Mouse (Mus musculus) hindbrain, postnatal 0 days (tissue): Measurements from ENCODE around the gene 1700125H20Rik. TPM values are rescaled to one million over a fixed set of nuclear protein-coding genes. Genes with fewer than 3 reads are reported as not detected.

Source experiments
- ATAC-seq: fragments of 200-750 bp; cut with Nextera tagmentation; 2 replicates; pipeline ENCODE4 v1.8.0; 2017; ENCODE audit warnings: mild to moderate bottlenecking, moderate TSS enrichment, moderate library complexity
- DNase-seq: peaks from one replicate; pipeline ENCODE4 v3.0.0-alpha.2; 2015; ENCODE audit warnings: low spot score
- H3K27ac ChIP-seq: fragments of 300-500 bp; sonication (generic); 2 replicates; pipeline ENCODE4 v1.5.1; 2014; ENCODE audit warnings: mild to moderate bottlenecking
- H3K27me3 ChIP-seq: fragments of 300-500 bp; sonication (generic); 2 replicates; pipeline ENCODE4 v1.6.1; 2014; ENCODE audit warnings: low read length, mixed read lengths; ENCODE audit not compliant: insufficient read depth
- H3K36me3 ChIP-seq: fragments of 300-500 bp; sonication (generic); 2 replicates; pipeline ENCODE4 v1.6.1; 2014; ENCODE audit warnings: low read length, mixed read lengths; ENCODE audit not compliant: insufficient read depth
- H3K4me1 ChIP-seq: fragments of 300-500 bp; sonication (generic); 2 replicates; pipeline ENCODE4 v1.6.1; 2014; ENCODE audit warnings: antibody characterized with exemption, low read length, mixed read lengths; ENCODE audit not compliant: insufficient read depth
- H3K4me2 ChIP-seq: fragments of 300-500 bp; sonication (generic); 2 replicates; pipeline ENCODE4 v1.6.1; 2014; ENCODE audit warnings: low read depth, mild to moderate bottlenecking, low read length, moderate library complexity, mixed read lengths
- H3K4me3 ChIP-seq: fragments of 300-500 bp; sonication (generic); 2 replicates; pipeline ENCODE4 v1.5.1; 2014; ENCODE audit warnings: low read length
- H3K9ac ChIP-seq: fragments of 300-500 bp; sonication (generic); replicated peaks from 2 replicates; pipeline ENCODE4 v1.6.1; 2014; ENCODE audit warnings: mild to moderate bottlenecking, low read length, moderate library complexity, mixed read lengths
- H3K9me3 ChIP-seq: fragments of 300-500 bp; sonication (generic); 2 replicates; pipeline ENCODE4 v1.6.1; 2016; ENCODE audit warnings: low read length, mixed read lengths
- CTCF ChIP-seq: IDR thresholded peaks from 2 replicates; pipeline ENCODE4 v1.5.1; 2016; ENCODE audit warnings: antibody characterized with exemption, control low read depth, low read depth
- WGBS: fragments of 180-500 bp; shearing (Covaris S2); extraction: QIAGEN DNeasy Blood & Tissue Kit; methylation state at CpG from one replicate; pipeline ENCODE4 v1.1.7; 2014; 5-methylcytosine and 5-hydroxymethylcytosine counted together
- polyA plus RNA-seq: library from polyadenylated mRNA; unstranded; fragments of >200 nt; fragmentation: Nextera tagmentation; extraction: Ambion mirVana; gene quantifications from 2 replicates; pipeline ENCODE4 v1.2.1, GENCODE M21; 2015
- total RNA-seq: library from RNA; depleted of rRNA; stranded (reverse); fragments of >200 nt; gene quantifications from 2 replicates; pipeline ENCODE4 v1.2.3, GENCODE M21; 2014

1700125H20Rik gene
- total and polyA plus RNA-seq, 2 experiments from 2014 or later = 1.9 TPM; not detected in 1

GRCm38 (mm10) chr11:85184082-85184481, 13.9 kb downstream of the 1700125H20Rik start:
- Histone ChIP-seq H3K4me3 (no peak overlapping the region), H3K4me1 (no peaks in the 10 kb centered on the region), H3K9ac (no peak overlapping the region), H3K9me3 (no peaks in the 10 kb centered on the region), H3K4me2 (no peak overlapping the region), H3K27me3 (no peaks in the 10 kb centered on the region), H3K27ac (no peak overlapping the region), H3K36me3 (no peaks in the 10 kb centered on the region; the same call in 1 of the 2 replicates)
- TF ChIP-seq CTCF = peak; percentile 46; the same call in 1 of the 2 replicates
- ATAC-seq (no peak), DNase-seq (peak; percentile 65)
- WGBS = 71% methylated on average over 5 of the region's 5 CpGs

- Histone ChIP-seq H3K9me3 (no peaks in the 10 kb centered on the region), H3K9ac (no peak overlapping the region), H3K36me3 (peaks cover 5% of the 10 kb centered on the region; the same call in 1 of the 2 replicates), H3K27ac (no peak overlapping the region), H3K4me3 (no peak overlapping the region), H3K4me2 (no peak overlapping the region), H3K4me1 (no peaks in the 10 kb centered on the region), H3K27me3 (no peaks in the 10 kb centered on the region)
- ATAC-seq = no peak
- no peak for DNase-seq
- whole genome bisulfite sequencing = 78% methylated on average over 6 of the region's 6 CpGs
- TF ChIP-seq CTCF = no peak
Measured at GRCm38 (mm10) chr11:85184839-85185238, 14.6 kb downstream of the 1700125H20Rik start.

- Histone ChIP-seq H3K27ac (no peak overlapping the region), H3K36me3 (peaks cover 31% of the 10 kb centered on the region), H3K9me3 (no peaks in the 10 kb centered on the region), H3K9ac (no peak overlapping the region), H3K4me1 (no peaks in the 10 kb centered on the region), H3K4me2 (no peak overlapping the region), H3K4me3 (no peak overlapping the region), H3K27me3 (no peaks in the 10 kb centered on the region)
- no peak for TF ChIP-seq CTCF
- DNase-seq (no peak), ATAC-seq (no peak)
- WGBS = 92% methylated on average over 4 of the region's 4 CpGs
Measured at GRCm38 (mm10) chr11:85189110-85189509, 18.9 kb downstream of the 1700125H20Rik start.

- H3K4me2 ChIP-seq = no peak overlapping the region
- ATAC-seq (no peak), DNase-seq (no peak)
- no peak overlapping the region for H3K4me3 ChIP-seq
- H3K36me3 ChIP-seq = peaks cover 45% of the 10 kb centered on the region
- H3K9ac ChIP-seq = no peak overlapping the region
- no peak overlapping the region for H3K27ac ChIP-seq
- no peaks in the 10 kb centered on the region for H3K27me3 ChIP-seq
- 94% methylated on average over 12 of the region's 12 CpGs for WGBS
- H3K9me3 ChIP-seq = no peaks in the 10 kb centered on the region
- H3K4me1 ChIP-seq = no peaks in the 10 kb centered on the region
- no peak for TF ChIP-seq CTCF
Measured at GRCm38 (mm10) chr11:85190741-85191140, 20.5 kb downstream of the 1700125H20Rik start.

GRCm38 (mm10) chr11:85194206-85194605, 24.0 kb downstream of the 1700125H20Rik start:
- no peak for TF ChIP-seq CTCF
- Histone ChIP-seq H3K27me3 (no peaks in the 10 kb centered on the region), H3K4me2 (no peak overlapping the region), H3K27ac (no peak overlapping the region), H3K9ac (no peak overlapping the region), H3K4me1 (no peaks in the 10 kb centered on the region), H3K9me3 (no peaks in the 10 kb centered on the region), H3K36me3 (peaks cover 66% of the 10 kb centered on the region), H3K4me3 (no peak overlapping the region)
- ATAC-seq (no peak), DNase-seq (no peak)
- 95% methylated on average over 11 of the region's 11 CpGs for WGBS

- H3K4me2 ChIP-seq = no peak overlapping the region
- no peaks in the 10 kb centered on the region for H3K4me1 ChIP-seq
- ATAC-seq (no peak), DNase-seq (no peak)
- no peak overlapping the region for H3K4me3 ChIP-seq
- WGBS = 91% methylated on average over 9 of the region's 9 CpGs
- no peaks in the 10 kb centered on the region for H3K9me3 ChIP-seq
- H3K27me3 ChIP-seq = no peaks in the 10 kb centered on the region
- no peak for TF ChIP-seq CTCF
- no peak overlapping the region for H3K27ac ChIP-seq
- H3K36me3 ChIP-seq = peaks cover 69% of the 10 kb centered on the region
- H3K9ac ChIP-seq = no peak overlapping the region
Measured at GRCm38 (mm10) chr11:85196046-85196445, 25.8 kb downstream of the 1700125H20Rik start.

- Histone ChIP-seq H3K9me3 (no peaks in the 10 kb centered on the region), H3K4me3 (no peak overlapping the region), H3K27me3 (no peaks in the 10 kb centered on the region), H3K9ac (no peak overlapping the region), H3K4me2 (no peak overlapping the region), H3K4me1 (no peaks in the 10 kb centered on the region), H3K36me3 (peaks cover 59% of the 10 kb centered on the region), H3K27ac (no peak overlapping the region)
- DNase-seq (no peak), ATAC-seq (no peak)
- 85% methylated on average over 2 of the region's 2 CpGs for WGBS
- no peak for TF ChIP-seq CTCF
Measured at GRCm38 (mm10) chr11:85198906-85199305, 28.7 kb downstream of the 1700125H20Rik start.
